In the genomic region with DNA sequence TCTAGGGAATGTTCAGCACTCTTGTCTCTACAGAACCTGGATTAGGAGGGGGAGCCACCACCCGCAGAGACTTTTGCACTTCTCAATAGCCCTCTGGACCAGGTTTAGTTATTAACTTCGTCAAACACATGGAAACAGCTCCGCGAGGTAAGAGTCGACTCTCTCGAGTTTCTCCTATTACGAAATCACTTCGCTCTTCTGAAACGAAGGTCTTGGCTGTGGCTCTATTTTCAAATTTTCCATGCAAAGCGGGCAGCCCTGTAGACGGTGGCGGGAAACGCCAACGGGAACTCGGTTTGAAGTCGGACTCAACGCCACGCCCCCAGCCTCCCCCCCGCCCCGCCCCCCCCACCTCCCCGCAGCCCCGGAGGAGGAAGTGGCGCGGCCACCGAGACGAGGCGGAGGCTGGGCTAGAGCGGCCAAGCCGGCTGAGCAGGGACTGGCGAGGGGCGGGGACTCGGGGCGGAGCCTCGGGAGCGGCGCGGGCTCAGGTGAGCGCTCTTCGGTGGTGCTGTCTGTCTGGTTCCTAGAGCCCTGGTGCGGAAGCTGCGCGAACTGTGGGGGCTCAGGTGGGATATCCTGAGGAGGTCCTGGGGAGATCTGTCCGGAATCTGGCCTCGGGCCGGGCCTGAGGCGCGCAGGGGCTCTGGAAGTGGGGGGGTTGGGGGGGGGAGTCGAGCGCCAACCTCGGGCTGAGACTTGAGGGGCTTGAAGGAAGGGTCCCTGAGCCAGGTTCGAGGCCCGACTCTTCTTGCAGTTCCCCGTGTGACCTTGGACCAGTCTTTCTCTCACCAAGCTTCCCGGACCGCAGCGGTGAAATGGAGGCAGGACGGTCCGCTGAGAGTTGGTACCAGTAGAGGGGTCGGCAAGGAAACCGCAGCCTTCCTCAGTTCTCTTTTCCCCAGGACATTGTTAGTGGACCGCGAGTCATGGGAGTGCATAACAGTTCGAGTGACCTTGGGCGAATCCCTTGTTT, we compare ENCODE assay signal across 8 mouse cellular contexts. TPM values are rescaled to one million over a fixed set of nuclear protein-coding genes. Genes with fewer than 3 reads are reported as not detected.
DNase-seq lines count a peak whose midpoint lies in the region; ATAC-seq and TF ChIP-seq lines count a peak whose summit lies in the region.

A gene (plus strand): TSS at position 449 of the 976 bp plus-strand sequence.

- TF ChIP-seq RAD21 in CH12.LX (IDR thresholded peaks at IDR 0.05; ENCODE audit: low read depth, low read length): no peak

- peak; percentile 95 for TF ChIP-seq POLR2A in CH12.LX (IDR thresholded peaks at IDR 0.05; ENCODE audit: low read depth, low read length)

- peak; percentile 90 for DNase-seq in CH12.LX (ENCODE audit: extremely low read depth)
- peak; percentile 83 for DNase-seq in c-Kit-positive CD71-positive TER-119-negative erythroid progenitor cells, embryonic 14.5 days (ENCODE audit: low read depth)
- peak; percentile 98 for DNase-seq in forebrain, embryonic 11.5 days (ENCODE audit: low spot score)
- peak; percentile 96 to 98 for DNase-seq in kidney, postnatal 36 days
- DNase-seq in telencephalon, adult 2 months (ENCODE audit: low read depth, low spot score): peak; percentile 77

- peak within 1 kb of the TSS; percentile 72 to 87 (median 86) for H3K4me3 ChIP-seq in CH12.LX (replicated peaks in 1 of 3; ENCODE audit: low read depth in 2 of 3, low read length in 2 of 3, poor library complexity in 1 of 3)
- peak within 1 kb of the TSS; percentile 68 for H3K4me3 ChIP-seq in forebrain, embryonic 11.5 days (ENCODE audit: low read depth, low read length)
- H3K4me3 ChIP-seq in heart, embryonic 16.5 days (ENCODE audit: low read length): peak within 1 kb of the TSS; percentile 76
- H3K4me3 ChIP-seq in liver, embryonic 15.5 days (replicated peaks): peak within 1 kb of the TSS; percentile 81
- peak within 1 kb of the TSS; percentile 60 for H3K4me3 ChIP-seq in neural tube, embryonic 12.5 days

- ATAC-seq in forebrain, embryonic 11.5 days (replicated peaks; ENCODE audit: low FRiP score): peak; percentile 98
- peak; percentile 98 for ATAC-seq in heart, embryonic 16.5 days (replicated peaks; ENCODE audit: extremely low read depth, insufficient read depth, low FRiP score)
- ATAC-seq in liver, embryonic 15.5 days (ENCODE audit: insufficient read depth): peak; percentile 99
- peak; percentile 98 for ATAC-seq in neural tube, embryonic 12.5 days (ENCODE audit: low FRiP score, low read depth)

- H3K9ac ChIP-seq in CH12.LX (ENCODE audit: insufficient read depth, low read depth): peak within 1 kb of the TSS; percentile 97
- peak within 1 kb of the TSS; percentile 75 for H3K9ac ChIP-seq in forebrain, embryonic 11.5 days (ENCODE audit: low read length)
- H3K9ac ChIP-seq in heart, embryonic 16.5 days (ENCODE audit: low read length): peak within 1 kb of the TSS; percentile 84
- H3K9ac ChIP-seq in liver, embryonic 15.5 days: peak within 1 kb of the TSS; percentile 89
- peak within 1 kb of the TSS; percentile 65 for H3K9ac ChIP-seq in neural tube, embryonic 12.5 days

- in situ Hi-C loops in CH12.LX (cut with MboI; ENCODE audit: low pct_ligation_motif_present, low pct_unique_long_range_greater_than_20kb, low sequenced_read_pairs): no loop called here

- peak within 1 kb of the TSS; percentile 76; the same call in 1 of the 2 replicates for H3K27ac ChIP-seq in CH12.LX (ENCODE audit: insufficient read depth, low read depth)
- peak within 1 kb of the TSS; percentile 55; the same call in 1 of the 2 replicates for H3K27ac ChIP-seq in forebrain, embryonic 11.5 days (ENCODE audit: low read depth, low read length)
- H3K27ac ChIP-seq in heart, embryonic 16.5 days (ENCODE audit: low read length): peak within 1 kb of the TSS; percentile 86
- H3K27ac ChIP-seq in liver, embryonic 15.5 days (replicated peaks): peak within 1 kb of the TSS; percentile 86
- H3K27ac ChIP-seq in neural tube, embryonic 12.5 days: no peak within 1 kb of the TSS

- H3K4me1 ChIP-seq in CH12.LX (ENCODE audit: control insufficient read depth in 1 of 2, insufficient read depth in 2 of 2): peaks cover 14 to 44% of the 10 kb centered on the region in 2 experiments; a peak in 3 of 4 replicates
- no peaks in the 10 kb centered on the region; the same call in 1 of the 2 replicates for H3K4me1 ChIP-seq in forebrain, embryonic 11.5 days (replicated peaks; ENCODE audit: control insufficient read depth, insufficient read depth, low read length)
- H3K4me1 ChIP-seq in heart, embryonic 16.5 days (ENCODE audit: control insufficient read depth, insufficient read depth, low read length): peaks cover 8% of the 10 kb centered on the region
- peaks cover 24% of the 10 kb centered on the region for H3K4me1 ChIP-seq in liver, embryonic 15.5 days (replicated peaks)
- peaks cover 9% of the 10 kb centered on the region; the same call in 1 of the 2 replicates for H3K4me1 ChIP-seq in neural tube, embryonic 12.5 days

- peaks cover 5 to 32% of the 10 kb centered on the region in 2 experiments for H3K36me3 ChIP-seq in CH12.LX (replicated peaks in 1 of 2; ENCODE audit: control insufficient read depth in 1 of 2, insufficient read depth in 1 of 2, low read length in 1 of 2)
- H3K36me3 ChIP-seq in forebrain, embryonic 11.5 days (ENCODE audit: control insufficient read depth, insufficient read depth, low read length): no peaks in the 10 kb centered on the region; the same call in 1 of the 2 replicates
- peaks cover 8% of the 10 kb centered on the region; the same call in 1 of the 2 replicates for H3K36me3 ChIP-seq in heart, embryonic 16.5 days (ENCODE audit: control insufficient read depth, insufficient read depth)
- peaks cover 14% of the 10 kb centered on the region for H3K36me3 ChIP-seq in liver, embryonic 15.5 days (replicated peaks)
- H3K36me3 ChIP-seq in neural tube, embryonic 12.5 days: peaks cover 15% of the 10 kb centered on the region

- no peaks in the 10 kb centered on the region for H3K9me3 ChIP-seq in CH12.LX (replicated peaks; ENCODE audit: low read length)
- H3K9me3 ChIP-seq in forebrain, embryonic 11.5 days (ENCODE audit: control insufficient read depth, low read length): no peaks in the 10 kb centered on the region
- H3K9me3 ChIP-seq in heart, embryonic 16.5 days (replicated peaks; ENCODE audit: control insufficient read depth, low read length): no peaks in the 10 kb centered on the region
- H3K9me3 ChIP-seq in liver, embryonic 15.5 days (replicated peaks): no peaks in the 10 kb centered on the region
- no peaks in the 10 kb centered on the region for H3K9me3 ChIP-seq in neural tube, embryonic 12.5 days

- TF ChIP-seq EP300 in CH12.LX (IDR thresholded peaks at IDR 0.05; ENCODE audit: low read length): peak; percentile 36; the same call in 1 of the 2 replicates

- H3K79me2 ChIP-seq in CH12.LX (replicated peaks; ENCODE audit: control insufficient read depth, extremely low read depth, insufficient read depth, poor library complexity, severe bottlenecking): peaks cover 19% of the 10 kb centered on the region

- TF ChIP-seq CTCF in CH12.LX (conservative IDR thresholded peaks at IDR 0.05 in 1 of 2, IDR thresholded peaks at IDR 0.05 in 1 of 2; ENCODE audit: low read depth in 2 of 2, low read length in 2 of 2): no peak

- dilution Hi-C loops in CH12.LX (cut with MboI; ENCODE audit: extremely low pct_ligation_motif_present, extremely low pct_unique_long_range_greater_than_20kb, low sequenced_read_pairs): no loop called here

- WGBS in forebrain, embryonic 11.5 days: under 1% methylated on average over 59 of the region's 64 CpGs
- WGBS in heart, embryonic 16.5 days: under 1% methylated on average over 59 of the region's 64 CpGs
- under 1% methylated on average over 62 of the region's 64 CpGs for WGBS in liver, embryonic 15.5 days (ENCODE audit: insufficient replicate concordance)
- WGBS in neural tube, embryonic 12.5 days: under 1% methylated on average over 64 of the region's 64 CpGs

- H3K4me2 ChIP-seq in CH12.LX (ENCODE audit: insufficient read depth, low read depth, poor library complexity, severe bottlenecking): peak within 1 kb of the TSS; percentile 95
- H3K4me2 ChIP-seq in forebrain, embryonic 11.5 days (ENCODE audit: low read depth, low read length, severe bottlenecking): peak within 1 kb of the TSS; percentile 70
- peak within 1 kb of the TSS; percentile 76 for H3K4me2 ChIP-seq in heart, embryonic 16.5 days (ENCODE audit: low read depth, low read length)
- peak within 1 kb of the TSS; percentile 89 for H3K4me2 ChIP-seq in liver, embryonic 15.5 days
- peak within 1 kb of the TSS; percentile 76 for H3K4me2 ChIP-seq in neural tube, embryonic 12.5 days (replicated peaks)

- no peaks in the 10 kb centered on the region for H3K27me3 ChIP-seq in CH12.LX (replicated peaks)
- H3K27me3 ChIP-seq in forebrain, embryonic 11.5 days (ENCODE audit: control insufficient read depth, insufficient read depth, low read length): no peaks in the 10 kb centered on the region
- no peaks in the 10 kb centered on the region for H3K27me3 ChIP-seq in heart, embryonic 16.5 days (ENCODE audit: control insufficient read depth, insufficient read depth, low read length)
- H3K27me3 ChIP-seq in liver, embryonic 15.5 days: no peaks in the 10 kb centered on the region
- H3K27me3 ChIP-seq in neural tube, embryonic 12.5 days (replicated peaks): no peaks in the 10 kb centered on the region

TF ChIP-seq in CH12.LX, 34 proteins besides CTCF, POLR2A, EP300 and RAD21 (continues in another document):
- TF ChIP-seq PAX5 (IDR thresholded peaks at IDR 0.05; ENCODE audit: low read length) (no peak), NELFE (IDR thresholded peaks at IDR 0.05; ENCODE audit: low read depth, low read length) (peak; percentile 92), ETS1 (conservative IDR thresholded peaks at IDR 0.05; ENCODE audit: low read depth, low read length) (0 out of 2 replicates have a peak, but pooled peaks have one; percentile 9), ELF1 (IDR thresholded peaks at IDR 0.05; ENCODE audit: low read depth, low read length) (peak; percentile 83), BHLHE40 (IDR thresholded peaks at IDR 0.05; ENCODE audit: low read depth, low read length) (0 out of 2 replicates have a peak, but pooled peaks have one; percentile 24), CHD2 (IDR thresholded peaks at IDR 0.05; ENCODE audit: low read length) (no peak), MEF2A (IDR thresholded peaks at IDR 0.05; ENCODE audit: borderline replicate concordance, low read depth, low read length) (0 out of 2 replicates have a peak, but pooled peaks have one; percentile 30), KAT2A (IDR thresholded peaks at IDR 0.05; ENCODE audit: insufficient replicate concordance, low read length) (0 out of 2 replicates have a peak, but pooled peaks have one; percentile 50), TCF12 (IDR thresholded peaks at IDR 0.05; ENCODE audit: low read depth, low read length) (peak; percentile 68; the same call in 1 of the 2 replicates)

RNA-seq across cellular contexts. Expression of the gene that starts here (rescaled TPM):
- total RNA-seq in CH12.LX (2012; rRNA removed) (34.0 and 39.3 TPM in 2 replicates), CH12.LX (2014; rRNA removed) (18.2 and 21.1 TPM in 2 replicates)
- 27.8 and 36.6 TPM in 2 replicates for polyA plus RNA-seq in CH12.LX (2012; ENCODE audit: insufficient read length, low read depth)
- 32.6 and 40.3 TPM in 2 replicates for polyA plus RNA-seq in forebrain, embryonic 11.5 days (2014; fragmentation: Nextera tagmentation; extraction: Ambion mirVana)
- polyA plus RNA-seq in heart, embryonic 16.5 days (2015; fragmentation: Nextera tagmentation; extraction: Ambion mirVana): 16.6 and 17.0 TPM in 2 replicates
- 6.4 and 8.0 TPM in 2 replicates for polyA plus RNA-seq in liver, embryonic 15.5 days (2015; fragmentation: Nextera tagmentation; extraction: Ambion mirVana)
- polyA plus RNA-seq in neural tube, embryonic 12.5 days (2016; fragmentation: Nextera tagmentation; extraction: Ambion mirVana): 34.2 and 37.4 TPM in 2 replicates
